Mouse (Mus musculus) liver, embryonic 14.5 days (tissue): Measurements from ENCODE around the gene Mtfr1l.

ENCODE experiments used
- CTCF ChIP-seq: IDR thresholded peaks from 2 replicates; pipeline ENCODE4 v1.5.1; 2016; ENCODE audit warnings: antibody characterized with exemption, low read depth, control low read depth
- EP300 ChIP-seq: IDR thresholded peaks from 2 replicates; pipeline ENCODE4 v1.6.1; 2016; ENCODE audit warnings: antibody characterized with exemption, low read depth

GRCm38 (mm10) chr4:134570704-134571451 is 35.7 kb upstream of the Mtfr1l start:
- TF ChIP-seq CTCF (no peak), EP300 (no peak)
